Mouse (Mus musculus): ENCODE results near the gene Prkci.
A peak's percentile ranks its signal among the peaks of the same experiment; 100 is the strongest.

Gene Prkci

DNA sequence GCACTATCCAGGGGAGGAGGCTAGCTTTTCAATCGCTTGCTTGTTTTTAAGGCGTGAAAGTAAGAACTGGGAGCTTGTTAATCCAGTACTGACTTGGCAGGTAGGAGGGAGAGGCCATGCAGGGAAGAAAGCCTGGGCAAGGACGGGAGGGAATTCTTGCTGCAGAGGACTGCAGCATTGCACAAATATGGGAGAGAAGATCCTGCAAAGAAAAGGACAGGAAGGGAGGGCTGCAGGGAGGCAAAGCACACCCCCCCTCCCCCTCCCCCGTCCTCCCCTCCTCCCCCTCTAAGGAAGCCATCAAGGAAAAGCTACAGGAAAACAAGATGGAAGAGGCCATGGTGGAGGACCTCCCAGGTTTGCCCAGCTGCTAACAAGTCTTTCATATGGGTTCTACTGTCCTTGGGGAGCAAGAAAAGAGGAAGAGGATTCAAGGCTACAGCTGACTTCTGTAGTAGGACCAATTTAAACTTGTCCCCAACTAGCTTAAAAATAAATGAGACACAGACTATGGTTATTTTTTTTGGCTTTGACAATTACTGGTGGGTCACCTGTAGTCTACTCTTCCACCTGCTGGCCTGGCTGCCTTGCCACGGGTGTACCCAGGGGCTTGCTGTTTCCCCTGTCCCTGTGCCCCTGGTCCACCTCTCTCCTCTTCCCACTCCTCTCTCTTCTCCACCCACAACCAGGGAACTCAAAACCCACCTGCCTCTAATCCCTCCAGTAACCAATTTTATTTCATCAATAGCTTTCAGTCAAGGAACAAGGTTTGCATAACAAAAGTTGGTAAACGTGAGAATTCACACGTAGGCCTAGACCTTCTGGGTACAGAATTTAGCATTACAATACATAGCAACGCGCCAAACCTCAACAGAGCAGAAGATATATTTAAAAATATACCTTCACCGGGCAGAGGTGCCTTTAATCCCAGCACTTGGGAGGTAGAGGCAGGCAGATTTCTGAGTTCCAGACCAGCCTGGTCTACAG is 93.5 kb downstream of the Prkci start:
- no peak for DNase-seq (ENCODE audit: low spot score)

DNA sequence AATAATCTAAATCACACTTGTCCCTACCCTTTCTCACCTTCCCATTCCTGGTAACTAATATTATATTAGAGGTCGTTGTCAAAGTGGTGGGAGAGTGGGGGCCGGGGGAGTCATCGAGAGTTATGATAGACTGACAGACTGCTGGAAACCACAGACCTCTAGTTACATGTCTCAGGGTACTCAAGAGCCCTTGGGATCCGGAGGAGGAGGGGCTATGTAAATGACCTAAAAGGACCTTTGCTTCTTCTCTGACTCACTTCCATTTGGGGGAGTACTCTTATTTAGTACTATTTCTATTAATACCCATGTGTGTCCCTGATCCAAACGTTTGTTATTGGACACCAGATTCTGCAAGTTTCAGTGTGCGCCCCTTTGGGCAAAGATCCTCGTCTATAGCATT is 94.4 kb downstream of the Prkci start:
- DNase-seq (ENCODE audit: low spot score), result no peak

- DNase-seq (ENCODE audit: low spot score), result peak; percentile 28
These were observed 97.6 kb downstream of the Prkci start for GRCm38 (mm10) chr3:31093196-31093595.

DNA sequence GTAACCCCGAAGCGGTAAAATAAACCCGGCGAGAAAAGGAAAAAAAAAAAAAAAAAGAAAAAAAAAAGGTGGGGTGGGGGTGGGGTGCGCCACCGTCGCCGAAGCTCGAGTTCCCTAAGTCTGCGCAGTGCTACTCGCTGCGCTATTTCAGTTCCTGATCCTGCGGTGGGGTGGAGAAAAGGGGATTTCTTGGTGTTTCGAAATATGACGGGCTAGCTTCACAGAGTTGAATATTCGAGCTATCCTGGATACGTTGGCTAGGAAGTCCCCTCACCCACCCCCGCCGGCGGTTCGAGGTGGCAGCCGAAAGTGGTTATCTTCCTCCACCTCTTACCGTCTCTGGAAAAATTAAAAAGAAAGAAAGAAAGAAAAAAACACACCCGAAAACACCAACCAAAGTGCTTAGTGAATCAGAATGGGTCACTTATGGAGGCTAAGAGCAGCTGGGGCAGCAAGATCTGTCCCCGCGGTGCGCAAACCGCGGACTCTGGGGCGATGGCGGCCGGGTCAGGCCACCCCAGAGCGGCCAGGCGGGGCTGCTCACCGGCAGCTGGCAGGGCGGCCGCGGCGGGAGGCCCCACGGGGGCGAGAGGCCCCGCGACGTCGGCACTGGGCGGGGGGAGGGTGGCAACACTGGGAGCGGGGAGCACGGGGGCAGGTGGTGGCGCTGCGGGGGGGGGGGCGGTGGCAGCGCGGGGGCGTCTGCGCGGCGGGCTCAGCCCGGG is 98.2 kb downstream of the Prkci start:
- peak; percentile 83 for DNase-seq (ENCODE audit: low spot score)

- DNase-seq (ENCODE audit: low spot score), result peak; percentile 96
These were observed 99.1 kb downstream of the Prkci start, which contains the start of gene Skil for GRCm38 (mm10) chr3:31094531-31095178. Skil (plus strand) TSS chr3:31095058.

DNA sequence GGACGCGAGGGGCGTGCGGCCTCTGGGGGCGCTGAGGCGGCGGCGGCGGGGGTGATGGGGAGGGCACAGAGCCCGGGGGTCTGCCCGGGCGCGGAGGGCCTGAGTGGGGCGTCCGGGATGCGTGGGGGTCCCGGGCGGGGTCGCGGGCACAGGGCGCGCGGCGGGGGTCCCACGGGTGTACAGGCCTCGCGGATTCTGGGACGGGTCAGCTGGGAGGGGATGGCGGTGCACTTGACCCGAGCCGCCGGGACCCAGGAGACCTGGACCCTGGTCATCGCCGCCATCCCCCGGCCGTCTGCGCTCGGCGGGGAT is 99.6 kb downstream of the Prkci start:
- DNase-seq (ENCODE audit: low spot score), result no peak

DNA sequence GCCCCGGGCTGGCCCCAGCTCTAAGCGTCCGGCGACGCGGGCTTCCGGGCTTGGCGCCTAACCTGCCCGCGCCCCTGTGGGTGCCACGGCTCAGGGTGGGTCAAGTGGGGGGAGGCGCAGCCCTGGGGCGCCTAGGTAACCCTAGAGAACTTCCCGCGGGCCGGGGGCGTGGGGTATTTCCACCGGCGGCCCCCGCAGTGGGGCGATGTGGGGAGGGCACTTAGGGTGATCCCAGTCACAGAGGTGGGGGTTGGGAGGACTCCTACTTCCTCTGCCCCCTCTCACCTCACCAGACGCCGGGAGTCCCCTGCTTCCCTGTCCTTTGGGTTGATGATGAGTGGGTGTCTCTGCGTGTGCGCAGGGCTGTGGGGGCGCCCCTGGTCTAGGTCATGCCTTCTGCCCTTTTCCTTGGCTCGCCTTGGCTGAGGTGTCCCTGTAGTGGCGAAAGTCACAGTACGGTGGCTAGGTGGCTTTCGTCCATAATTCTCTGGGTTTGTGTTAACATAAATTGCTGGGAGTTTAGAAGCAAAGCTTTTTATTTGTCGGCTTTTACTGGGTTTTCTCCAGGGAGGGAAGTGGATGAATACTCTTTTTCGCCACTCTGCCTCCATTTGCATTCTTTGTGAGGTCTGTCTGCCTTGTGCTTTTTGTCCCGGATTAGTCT is 100.1 kb downstream of the Prkci start:
- peak; percentile 57 for DNase-seq (ENCODE audit: low spot score)

GRCm38 (mm10) chr3:31096155-31097101 is 100.9 kb downstream of the Prkci start:
- no peak for DNase-seq (ENCODE audit: low spot score)

GRCm38 (mm10) chr3:31097102-31097720 is 101.7 kb downstream of the Prkci start:
- no peak for DNase-seq (ENCODE audit: low spot score)

DNA sequence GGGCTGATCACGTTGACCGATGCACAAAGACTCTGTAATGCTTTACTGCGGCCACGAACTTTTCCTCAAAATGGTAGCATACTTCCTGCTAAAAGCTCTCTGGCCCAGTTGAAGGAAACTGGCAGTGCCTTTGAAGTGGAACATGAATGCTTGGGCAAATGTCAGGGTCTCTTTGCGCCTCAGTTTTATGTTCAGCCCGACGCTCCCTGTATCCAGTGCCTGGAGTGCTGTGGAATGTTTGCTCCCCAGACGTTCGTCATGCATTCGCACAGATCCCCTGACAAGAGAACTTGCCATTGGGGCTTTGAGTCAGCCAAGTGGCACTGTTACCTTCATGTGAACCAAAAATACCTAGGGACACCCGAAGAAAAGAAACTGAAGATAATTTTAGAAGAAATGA is 102.4 kb downstream of the Prkci start:
- no peak for DNase-seq (ENCODE audit: low spot score)

- DNase-seq (ENCODE audit: low spot score), result no peak
These were observed 103.0 kb downstream of the Prkci start for GRCm38 (mm10) chr3:31098556-31098955.

DNA sequence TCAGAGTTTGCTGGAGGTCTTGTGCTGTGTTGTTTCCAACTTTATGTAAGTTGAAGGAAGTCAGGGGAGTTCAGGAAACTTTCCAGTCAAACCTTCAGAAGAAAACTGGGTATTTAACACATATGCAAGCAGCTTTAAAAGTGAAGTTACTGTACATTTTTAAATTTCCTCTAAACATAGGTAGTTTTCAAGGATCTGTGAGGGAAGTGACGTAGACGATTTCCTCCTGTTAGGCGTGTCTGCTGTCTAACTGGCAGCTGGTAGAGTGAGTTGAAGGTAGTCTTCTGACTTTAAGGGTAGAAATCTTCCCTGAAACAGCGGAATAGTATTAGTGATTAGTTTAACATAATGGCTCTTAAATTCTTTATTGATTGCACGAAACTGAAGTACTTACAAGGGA is 104.5 kb downstream of the Prkci start:
- DNase-seq (ENCODE audit: low spot score), result no peak

- no peak for DNase-seq (ENCODE audit: low spot score)
These were observed 105.3 kb downstream of the Prkci start for GRCm38 (mm10) chr3:31100802-31101201.

All from T-cell, adult 2 months (primary cell).